Mouse (Mus musculus) brain, embryonic 14.5 days (tissue): Measurements from ENCODE around the gene Atp5l.

ENCODE experiments used
- CTCF ChIP-seq: fragments of 200-500 bp; IDR thresholded peaks from 2 replicates; pipeline ENCODE4 v1.5.1; 2012; ENCODE audit warnings: inconsistent platforms, mild to moderate bottlenecking, moderate library complexity, borderline replicate concordance; ENCODE audit not compliant: insufficient read depth, insufficient read length; ENCODE audit errors: extremely low read depth
- POLR2A ChIP-seq: fragments of 200-500 bp; IDR thresholded peaks from 2 replicates; pipeline ENCODE4 v1.6.1; 2012; ENCODE audit warnings: mild to moderate bottlenecking, inconsistent platforms, borderline replicate concordance; ENCODE audit not compliant: poor library complexity, insufficient read depth, insufficient read length, severe bottlenecking; ENCODE audit errors: extremely low read depth

- TF ChIP-seq CTCF (no peak), POLR2A (no peak)
Measured at GRCm38 (mm10) chr9:44919606-44920005, 936 bp downstream of the Atp5l start.
